Mouse (Mus musculus) liver, postnatal 0 days (tissue): ENCODE measurements around the gene F3. TPM values are rescaled to one million over a fixed set of nuclear protein-coding genes. Genes with fewer than 3 reads are reported as not detected.

Experiments
- ATAC-seq: fragments of 200-750 bp; cut with Nextera tagmentation; 2 replicates; pipeline ENCODE4 v1.8.0; 2017; ENCODE audit warnings: mild to moderate bottlenecking, moderate library complexity
- DNase-seq: peaks from one replicate; pipeline ENCODE4 v3.0.0-alpha.2; 2016
- H3K27ac ChIP-seq: fragments of 300-500 bp; sonication (generic); 2 replicates; pipeline ENCODE4 v1.5.1; 2014; ENCODE audit warnings: antibody characterized with exemption, moderate library complexity, mild to moderate bottlenecking, low read depth
- H3K27me3 ChIP-seq: fragments of 300-500 bp; sonication (generic); 2 replicates; pipeline ENCODE4 v1.6.1; 2014; ENCODE audit warnings: low read length, control low read depth, mixed read lengths; ENCODE audit not compliant: insufficient read depth
- H3K36me3 ChIP-seq: fragments of 300-500 bp; sonication (generic); replicated peaks from 2 replicates; pipeline ENCODE4 v1.6.1; 2014; ENCODE audit warnings: mild to moderate bottlenecking, control low read depth, low read length, moderate library complexity, mixed read lengths; ENCODE audit not compliant: insufficient read depth
- H3K4me1 ChIP-seq: fragments of 300-500 bp; sonication (generic); 2 replicates; pipeline ENCODE4 v1.6.1; 2014; ENCODE audit warnings: antibody characterized with exemption, mild to moderate bottlenecking, control low read depth; ENCODE audit not compliant: insufficient read depth
- H3K4me2 ChIP-seq: fragments of 300-500 bp; sonication (generic); 2 replicates; pipeline ENCODE4 v1.6.1; 2014; ENCODE audit warnings: low read depth, mild to moderate bottlenecking, low read length, moderate library complexity, mixed read lengths
- H3K4me3 ChIP-seq: fragments of 300-500 bp; sonication (generic); 2 replicates; pipeline ENCODE4 v1.5.1; 2014; ENCODE audit warnings: low read depth, low read length
- H3K9ac ChIP-seq: fragments of 300-500 bp; sonication (generic); replicated peaks from 2 replicates; pipeline ENCODE4 v1.6.1; 2014; ENCODE audit warnings: mild to moderate bottlenecking, moderate library complexity
- H3K9me3 ChIP-seq: fragments of 300-500 bp; sonication (generic); 2 replicates; pipeline ENCODE4 v1.6.1; 2016; ENCODE audit warnings: mild to moderate bottlenecking, control low read depth, low read length, mixed read lengths
- CTCF ChIP-seq: sonication (generic); IDR thresholded peaks from 2 replicates; pipeline ENCODE4 v1.5.1; 2016; ENCODE audit warnings: antibody characterized with exemption, low read depth
- EP300 ChIP-seq: IDR thresholded peaks from 2 replicates; pipeline ENCODE4 v1.6.1; 2016; ENCODE audit warnings: antibody characterized with exemption, low read depth, mild to moderate bottlenecking
- WGBS: fragments of 180-500 bp; shearing (Covaris S2); extraction: QIAGEN DNeasy Blood & Tissue Kit; methylation state at CpG from one replicate; pipeline ENCODE4 v1.1.7; 2014; ENCODE audit not compliant: insufficient replicate concordance; 5-methylcytosine and 5-hydroxymethylcytosine counted together
- polyA plus RNA-seq: library from polyadenylated mRNA; unstranded; fragments of >200 nt; fragmentation: Nextera tagmentation; extraction: Ambion mirVana; gene quantifications from 2 replicates; pipeline ENCODE4 v1.2.1, GENCODE M21; 2015

Gene F3
- polyA plus RNA-seq, 1 experiment from 2014 or later, result 1.3 TPM

DNA sequence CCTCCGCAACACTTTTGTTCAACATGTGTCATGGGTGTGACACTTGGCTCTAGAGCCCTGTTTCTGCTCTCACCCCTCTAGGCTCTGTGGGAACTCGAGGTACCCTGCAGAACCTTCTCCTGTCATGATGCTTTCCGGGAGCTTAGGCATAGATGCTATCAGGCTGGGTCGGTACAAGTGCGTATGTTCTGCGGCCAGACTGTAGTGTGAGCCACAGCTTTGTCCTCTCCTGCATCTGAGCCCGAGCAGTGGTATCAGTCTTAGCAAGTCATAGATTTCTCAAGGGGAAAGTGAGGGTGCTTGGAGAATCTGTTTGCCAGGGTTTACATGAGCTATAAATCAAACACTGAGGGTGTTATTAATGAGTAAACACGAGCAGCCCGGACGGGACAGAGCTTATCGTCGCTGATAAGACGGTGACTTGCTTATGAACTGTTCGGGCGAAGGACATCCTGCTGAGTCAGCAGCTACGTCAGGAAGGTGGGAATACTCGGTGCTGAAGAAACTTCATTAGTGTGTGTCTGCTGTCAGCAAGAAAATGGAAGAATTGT is 10.1 kb upstream of the F3 start:
- no peak for DNase-seq
- Histone ChIP-seq H3K9ac (no peak overlapping the region), H3K4me3 (no peak overlapping the region), H3K36me3 (no peaks in the 10 kb centered on the region), H3K27ac (no peak overlapping the region), H3K4me1 (no peaks in the 10 kb centered on the region), H3K27me3 (no peaks in the 10 kb centered on the region), H3K9me3 (no peaks in the 10 kb centered on the region), H3K4me2 (peak overlapping the region; percentile 32; the same call in 1 of the 2 replicates)
- 34% methylated on average over 17 of the region's 17 CpGs for WGBS
- no peak for ATAC-seq
- no peak for TF ChIP-seq EP300
- TF ChIP-seq CTCF, result no peak

- Histone ChIP-seq H3K4me3 (no peak overlapping the region), H3K27me3 (no peaks in the 10 kb centered on the region), H3K27ac (no peak overlapping the region), H3K9me3 (no peaks in the 10 kb centered on the region), H3K9ac (no peak overlapping the region), H3K4me1 (no peaks in the 10 kb centered on the region), H3K36me3 (no peaks in the 10 kb centered on the region), H3K4me2 (no peak overlapping the region)
- ATAC-seq, result no peak
- no peak for DNase-seq
- TF ChIP-seq CTCF (no peak), EP300 (no peak)
- WGBS, result 66% methylated on average over 8 of the region's 8 CpGs
Observed at GRCm38 (mm10) chr3:121713816-121714215, 9.5 kb upstream of the F3 start.

- Histone ChIP-seq H3K36me3 (no peaks in the 10 kb centered on the region), H3K9me3 (no peaks in the 10 kb centered on the region), H3K4me1 (no peaks in the 10 kb centered on the region), H3K9ac (no peak overlapping the region), H3K4me2 (no peak overlapping the region), H3K4me3 (no peak overlapping the region), H3K27me3 (no peaks in the 10 kb centered on the region), H3K27ac (no peak overlapping the region)
- 94% methylated on average over 2 of the region's 2 CpGs for WGBS
- TF ChIP-seq EP300, result no peak
- TF ChIP-seq CTCF, result no peak
- no peak for DNase-seq
- ATAC-seq, result no peak
Observed at GRCm38 (mm10) chr3:121714461-121714860, 8.9 kb upstream of the F3 start.

- no peaks in the 10 kb centered on the region for H3K27me3 ChIP-seq
- no peak for DNase-seq
- no peak overlapping the region for H3K9ac ChIP-seq
- no peak for TF ChIP-seq CTCF
- TF ChIP-seq EP300, result no peak
- ATAC-seq, result no peak
- H3K4me2 ChIP-seq, result no peak overlapping the region
- H3K36me3 ChIP-seq, result no peaks in the 10 kb centered on the region
- H3K9me3 ChIP-seq, result no peaks in the 10 kb centered on the region
- no peak overlapping the region for H3K27ac ChIP-seq
- H3K4me3 ChIP-seq, result no peak overlapping the region
- H3K4me1 ChIP-seq, result no peaks in the 10 kb centered on the region
Observed at GRCm38 (mm10) chr3:121715336-121715735, 8.0 kb upstream of the F3 start.

GRCm38 (mm10) chr3:121715741-121716459 is 7.4 kb upstream of the F3 start:
- Histone ChIP-seq H3K4me1 (no peaks in the 10 kb centered on the region), H3K27me3 (no peaks in the 10 kb centered on the region), H3K36me3 (no peaks in the 10 kb centered on the region), H3K4me2 (no peak overlapping the region), H3K27ac (no peak overlapping the region), H3K9ac (no peak overlapping the region), H3K4me3 (no peak overlapping the region), H3K9me3 (no peaks in the 10 kb centered on the region)
- TF ChIP-seq EP300 (no peak), CTCF (no peak)
- ATAC-seq (no peak), DNase-seq (no peak)
- 64% methylated on average over 6 of the region's 6 CpGs for WGBS

DNA sequence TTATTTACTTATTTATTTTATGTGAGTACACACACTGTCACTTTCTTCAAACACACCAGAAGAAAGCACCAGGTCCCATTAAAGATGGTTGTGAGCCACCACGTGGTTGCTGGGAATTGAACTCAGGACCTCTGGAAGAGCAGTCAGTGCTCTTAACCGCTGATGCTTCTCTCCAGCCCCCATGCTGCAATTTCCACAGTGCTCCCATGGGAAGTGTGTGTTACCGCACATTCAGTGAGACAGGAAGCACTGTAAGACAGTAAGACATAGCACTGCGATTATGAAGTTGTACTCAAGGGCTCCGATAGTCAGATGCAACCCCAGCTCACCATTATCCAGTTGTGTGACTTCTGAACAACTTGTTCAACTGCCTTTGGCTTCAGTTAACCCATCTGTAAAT is 6.9 kb upstream of the F3 start:
- ATAC-seq (no peak), DNase-seq (no peak)
- no peak overlapping the region for H3K9ac ChIP-seq
- TF ChIP-seq EP300 (no peak), CTCF (no peak)
- H3K27ac ChIP-seq, result no peak overlapping the region
- no peaks in the 10 kb centered on the region for H3K9me3 ChIP-seq
- H3K4me2 ChIP-seq, result no peak overlapping the region
- no peaks in the 10 kb centered on the region for H3K36me3 ChIP-seq
- WGBS, result 77% methylated on average over 5 of the region's 5 CpGs
- no peaks in the 10 kb centered on the region for H3K27me3 ChIP-seq
- H3K4me3 ChIP-seq, result no peak overlapping the region
- H3K4me1 ChIP-seq, result peaks cover 4% of the 10 kb centered on the region
